Mouse (Mus musculus) ES-Bruce4 (cell line): ENCODE results near the gene Upk3a.
"Not testable (repeated sequence)": the region's sequence is repeated elsewhere in the genome, so short reads cannot be mapped to it uniquely, and the experiment has no call there.

Source experiments
- CTCF ChIP-seq: IDR thresholded peaks from one replicate; pipeline ENCODE4 v1.8.1; 2011; ENCODE audit warnings: low read depth, low read length
- EP300 ChIP-seq: IDR thresholded peaks from 2 replicates; pipeline ENCODE4 v1.6.1; 2011; ENCODE audit warnings: low read depth, low read length; ENCODE audit not compliant: insufficient read depth
- POLR2A ChIP-seq: IDR thresholded peaks from one replicate; pipeline ENCODE4 v1.8.1; 2011; ENCODE audit warnings: low read length; ENCODE audit not compliant: insufficient read depth

GRCm38 (mm10) chr15:85033916-85034315 lies 17.0 kb downstream of the Upk3a start:
- TF ChIP-seq EP300, POLR2A, CTCF: not testable (repeated sequence)
